Mouse (Mus musculus) spleen, adult 2 months (tissue): ENCODE measurements around the gene Nol3.

Experiments
- CTCF ChIP-seq: fragments of 200-500 bp; IDR thresholded peaks from 2 replicates; pipeline ENCODE4 v1.5.1; 2011; ENCODE audit warnings: mild to moderate bottlenecking, inconsistent platforms; ENCODE audit not compliant: insufficient read depth, insufficient read length, insufficient replicate concordance; ENCODE audit errors: extremely low read depth
- POLR2A ChIP-seq: fragments of 200-500 bp; IDR thresholded peaks from 2 replicates; pipeline ENCODE4 v1.6.1; 2011; ENCODE audit warnings: low read depth, low read length, inconsistent platforms

- TF ChIP-seq CTCF (no peak), POLR2A (no peak)
These were observed 37.0 kb downstream of the Nol3 start for GRCm38 (mm10) chr8:105312891-105313481.
